Mouse (Mus musculus): Measurements from ENCODE around the gene Henmt1. TPM values are rescaled to one million over a fixed set of nuclear protein-coding genes. Genes with fewer than 3 reads are reported as not detected.

The Henmt1 gene
- 0.40 and 0.70 TPM in 2 replicates for polyA plus RNA-seq (2014; fragmentation: Nextera tagmentation; extraction: Ambion mirVana)

DNA sequence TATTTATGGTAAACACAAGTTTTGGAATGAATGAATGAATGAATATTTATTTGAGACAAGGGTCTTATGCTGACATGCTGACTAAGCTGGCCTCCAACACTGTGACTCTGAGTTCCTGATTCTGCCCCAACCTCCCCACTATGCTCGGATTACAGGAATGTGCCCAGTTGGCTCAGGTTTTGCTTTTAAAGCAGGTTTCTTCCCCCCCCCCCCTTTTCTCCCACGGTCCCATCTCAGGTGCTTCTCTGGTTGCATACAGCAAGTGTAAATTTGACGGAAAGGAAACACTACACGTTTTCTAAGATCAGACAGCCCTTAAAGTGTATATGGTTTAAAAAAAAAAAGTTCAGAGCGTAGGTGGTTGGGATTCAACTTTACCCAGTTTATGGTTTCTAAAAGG, at the start of gene Henmt1:
Gene Henmt1 (plus strand): TSS at position 301 of the 400 bp plus-strand sequence.
- no peaks in the 10 kb centered on the region for H3K4me1 ChIP-seq (replicated peaks; ENCODE audit: control insufficient read depth, insufficient read depth, low read length)
- ATAC-seq (replicated peaks; ENCODE audit: low FRiP score, low TSS enrichment, low read depth): no peak
- no peak within 1 kb of the TSS for H3K9ac ChIP-seq (ENCODE audit: low read length)
- 87% methylated on average over 5 of the region's 5 CpGs for whole genome bisulfite sequencing
- H3K4me3 ChIP-seq (ENCODE audit: low read depth, low read length): peak within 1 kb of the TSS; percentile 19
- no peaks in the 10 kb centered on the region for H3K27me3 ChIP-seq (replicated peaks; ENCODE audit: control insufficient read depth, insufficient read depth, low read length)
- H3K4me2 ChIP-seq (ENCODE audit: low read length): peak within 1 kb of the TSS; percentile 59
- H3K9me3 ChIP-seq (ENCODE audit: control insufficient read depth, low read length): no peaks in the 10 kb centered on the region
- H3K36me3 ChIP-seq (ENCODE audit: control insufficient read depth, insufficient read depth, low read length): no peaks in the 10 kb centered on the region
- no peak for DNase-seq (ENCODE audit: low spot score)
- no peak within 1 kb of the TSS for H3K27ac ChIP-seq (ENCODE audit: low read depth)

DNA sequence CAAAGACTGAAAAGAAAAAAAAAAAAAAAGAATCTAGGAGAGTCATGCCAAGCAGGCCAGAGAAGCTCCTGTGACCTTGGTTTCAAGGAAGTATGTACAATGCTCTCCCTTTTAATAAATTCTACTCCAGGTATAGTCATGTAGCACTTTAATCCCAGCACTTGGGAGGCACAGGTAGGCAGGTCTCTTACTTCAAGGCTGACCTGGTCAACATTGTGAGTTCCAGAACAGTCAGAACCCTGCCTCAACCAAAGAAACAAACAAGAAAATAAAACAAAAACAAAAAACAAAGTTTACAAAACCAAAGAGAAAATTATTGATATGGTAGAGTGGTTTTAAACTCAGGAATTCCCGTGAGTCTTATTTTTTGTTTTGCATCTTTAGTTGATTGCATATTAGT, 49.8 kb upstream of the Henmt1 start, which contains the start of gene Fndc7:
Gene Fndc7 (minus strand): TSS at position 101 of the 400 bp plus-strand sequence.
- peaks cover 23% of the 10 kb centered on the region for H3K4me1 ChIP-seq (replicated peaks; ENCODE audit: control insufficient read depth, insufficient read depth, low read length)
- H3K36me3 ChIP-seq (ENCODE audit: control insufficient read depth, insufficient read depth, low read length): no peaks in the 10 kb centered on the region
- H3K9ac ChIP-seq (ENCODE audit: low read length): no peak within 1 kb of the TSS
- no peak for DNase-seq (ENCODE audit: low spot score)
- H3K9me3 ChIP-seq (ENCODE audit: control insufficient read depth, low read length): no peaks in the 10 kb centered on the region
- no peak within 1 kb of the TSS for H3K27ac ChIP-seq (ENCODE audit: low read depth)
- H3K4me3 ChIP-seq (ENCODE audit: low read depth, low read length): no peak within 1 kb of the TSS
- 92% methylated on average over 1 of the region's 1 CpGs for WGBS
- no peak for ATAC-seq (replicated peaks; ENCODE audit: low FRiP score, low TSS enrichment, low read depth)
- no peak within 1 kb of the TSS for H3K4me2 ChIP-seq (ENCODE audit: low read length)
- H3K27me3 ChIP-seq (replicated peaks; ENCODE audit: control insufficient read depth, insufficient read depth, low read length): no peaks in the 10 kb centered on the region

DNA sequence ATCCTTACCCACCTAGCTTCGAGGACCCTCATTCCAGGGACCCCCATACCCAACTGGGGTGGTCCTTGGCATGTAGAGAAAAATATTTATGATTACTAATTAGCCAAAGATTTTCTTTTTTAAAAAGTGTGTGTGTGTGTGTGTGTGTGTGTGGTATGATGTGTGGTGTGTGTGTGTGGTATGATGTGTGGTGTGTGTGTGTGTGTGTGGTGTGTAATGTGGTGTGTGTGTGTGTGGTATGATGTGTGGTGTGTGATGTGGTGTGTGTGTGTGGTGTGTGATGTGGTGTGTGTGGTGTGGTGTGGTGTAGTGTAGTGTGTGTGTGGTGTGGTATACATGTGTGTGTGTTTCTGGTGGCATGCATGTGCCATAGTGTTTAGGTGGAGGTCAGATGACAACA, 47.6 kb upstream of the Henmt1 start:
- no peaks in the 10 kb centered on the region for H3K27me3 ChIP-seq (replicated peaks; ENCODE audit: control insufficient read depth, insufficient read depth, low read length)
- H3K9ac ChIP-seq (ENCODE audit: low read length): no peak overlapping the region
- H3K4me2 ChIP-seq (ENCODE audit: low read length): no peak overlapping the region
- H3K36me3 ChIP-seq (ENCODE audit: control insufficient read depth, insufficient read depth, low read length): no peaks in the 10 kb centered on the region
- ATAC-seq (replicated peaks; ENCODE audit: low FRiP score, low TSS enrichment, low read depth) (no peak; the same call in 1 of the 2 replicates), DNase-seq (ENCODE audit: low spot score) (no peak)
- H3K27ac ChIP-seq (ENCODE audit: low read depth): no peak overlapping the region
- 72% methylated on average over 1 of the region's 1 CpGs for WGBS
- no peak overlapping the region for H3K4me3 ChIP-seq (ENCODE audit: low read depth, low read length)
- H3K4me1 ChIP-seq (replicated peaks; ENCODE audit: control insufficient read depth, insufficient read depth, low read length): peaks cover 5% of the 10 kb centered on the region
- H3K9me3 ChIP-seq (ENCODE audit: control insufficient read depth, low read length): no peaks in the 10 kb centered on the region

DNA sequence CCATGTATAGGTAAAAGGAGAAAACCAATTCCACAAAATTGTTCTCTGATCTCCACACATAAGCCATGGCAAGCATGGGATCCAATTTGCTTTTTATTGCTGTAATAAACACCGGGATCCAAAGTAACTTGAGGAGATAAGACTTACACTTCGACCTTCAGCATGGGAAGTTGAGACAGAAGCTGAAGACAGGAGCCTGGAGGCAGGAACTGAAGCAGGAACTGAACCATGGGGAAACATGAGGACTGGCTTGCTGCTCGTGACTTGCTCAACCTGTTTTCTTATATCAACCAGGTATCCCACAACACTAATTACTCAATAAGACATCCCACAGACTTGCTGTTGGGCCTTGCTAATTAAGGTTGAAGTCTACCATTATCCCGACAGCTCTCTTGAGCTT, 46.8 kb upstream of the Henmt1 start:
- H3K36me3 ChIP-seq (ENCODE audit: control insufficient read depth, insufficient read depth, low read length): no peaks in the 10 kb centered on the region
- WGBS: 59% methylated on average over 4 of the region's 4 CpGs
- ATAC-seq (replicated peaks; ENCODE audit: low FRiP score, low TSS enrichment, low read depth) (no peak; the same call in 1 of the 2 replicates), DNase-seq (ENCODE audit: low spot score) (no peak)
- no peak overlapping the region for H3K27ac ChIP-seq (ENCODE audit: low read depth)
- no peak overlapping the region for H3K4me2 ChIP-seq (ENCODE audit: low read length)
- H3K4me1 ChIP-seq (replicated peaks; ENCODE audit: control insufficient read depth, insufficient read depth, low read length): no peaks in the 10 kb centered on the region
- H3K4me3 ChIP-seq (ENCODE audit: low read depth, low read length): no peak overlapping the region
- H3K9me3 ChIP-seq (ENCODE audit: control insufficient read depth, low read length): no peaks in the 10 kb centered on the region
- H3K27me3 ChIP-seq (replicated peaks; ENCODE audit: control insufficient read depth, insufficient read depth, low read length): no peaks in the 10 kb centered on the region
- no peak overlapping the region for H3K9ac ChIP-seq (ENCODE audit: low read length)

DNA sequence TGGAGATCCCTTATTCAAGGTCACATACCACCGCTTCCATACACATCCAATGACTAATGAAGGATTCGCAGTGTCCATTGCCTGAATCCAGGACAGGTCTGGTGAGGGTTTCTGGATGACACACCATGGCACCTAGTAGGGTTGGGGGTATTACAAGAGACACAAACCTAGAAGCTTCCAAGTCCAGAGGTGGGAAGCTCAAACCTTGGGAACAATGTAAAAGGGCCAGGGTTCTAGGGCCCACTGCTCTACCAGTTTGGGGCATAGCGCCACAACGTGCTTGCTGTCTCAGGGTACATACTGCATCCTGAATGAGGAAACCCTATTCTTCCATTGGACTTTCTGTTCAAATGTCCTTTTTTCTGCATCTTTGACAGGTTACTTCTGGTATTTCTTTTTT, 41.0 kb upstream of the Henmt1 start:
- no peaks in the 10 kb centered on the region for H3K27me3 ChIP-seq (replicated peaks; ENCODE audit: control insufficient read depth, insufficient read depth, low read length)
- DNase-seq (ENCODE audit: low spot score): no peak
- peaks cover 25% of the 10 kb centered on the region for H3K36me3 ChIP-seq (ENCODE audit: control insufficient read depth, insufficient read depth, low read length)
- H3K27ac ChIP-seq (ENCODE audit: low read depth): no peak overlapping the region
- H3K4me2 ChIP-seq (ENCODE audit: low read length): no peak overlapping the region
- no peak overlapping the region for H3K9ac ChIP-seq (ENCODE audit: low read length)
- H3K4me3 ChIP-seq (ENCODE audit: low read depth, low read length): no peak overlapping the region
- 94% methylated on average over 4 of the region's 4 CpGs for WGBS
- no peak for ATAC-seq (replicated peaks; ENCODE audit: low FRiP score, low TSS enrichment, low read depth)
- H3K4me1 ChIP-seq (replicated peaks; ENCODE audit: control insufficient read depth, insufficient read depth, low read length): no peaks in the 10 kb centered on the region
- no peaks in the 10 kb centered on the region for H3K9me3 ChIP-seq (ENCODE audit: control insufficient read depth, low read length)

DNA sequence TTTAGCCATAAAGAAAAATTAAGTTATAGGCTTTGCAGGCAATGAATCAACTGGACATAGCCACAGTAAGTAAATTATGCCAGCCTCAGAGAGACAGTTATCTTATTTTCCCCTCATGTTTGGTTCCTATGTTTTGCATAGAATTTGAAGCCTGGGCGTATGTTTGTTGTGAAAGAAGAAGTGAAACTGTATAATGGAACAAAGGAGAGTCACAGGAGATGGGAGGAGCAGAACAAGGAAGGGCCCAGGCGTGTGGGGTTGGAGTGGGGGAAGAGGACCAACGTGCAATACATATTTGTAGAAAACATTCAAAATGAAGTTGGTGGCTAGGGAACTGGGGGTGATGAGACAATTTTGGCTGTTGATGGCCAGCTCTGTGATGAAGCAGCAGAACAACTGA, 39.5 kb upstream of the Henmt1 start:
- H3K27me3 ChIP-seq (replicated peaks; ENCODE audit: control insufficient read depth, insufficient read depth, low read length): no peaks in the 10 kb centered on the region
- H3K4me2 ChIP-seq (ENCODE audit: low read length): no peak overlapping the region
- peaks cover 40% of the 10 kb centered on the region for H3K36me3 ChIP-seq (ENCODE audit: control insufficient read depth, insufficient read depth, low read length)
- DNase-seq (ENCODE audit: low spot score) (no peak), ATAC-seq (replicated peaks; ENCODE audit: low FRiP score, low TSS enrichment, low read depth) (no peak)
- no peak overlapping the region for H3K27ac ChIP-seq (ENCODE audit: low read depth)
- WGBS: 86% methylated on average over 3 of the region's 3 CpGs
- no peak overlapping the region for H3K4me3 ChIP-seq (ENCODE audit: low read depth, low read length)
- H3K4me1 ChIP-seq (replicated peaks; ENCODE audit: control insufficient read depth, insufficient read depth, low read length): no peaks in the 10 kb centered on the region
- H3K9ac ChIP-seq (ENCODE audit: low read length): no peak overlapping the region
- no peaks in the 10 kb centered on the region for H3K9me3 ChIP-seq (ENCODE audit: control insufficient read depth, low read length)

DNA sequence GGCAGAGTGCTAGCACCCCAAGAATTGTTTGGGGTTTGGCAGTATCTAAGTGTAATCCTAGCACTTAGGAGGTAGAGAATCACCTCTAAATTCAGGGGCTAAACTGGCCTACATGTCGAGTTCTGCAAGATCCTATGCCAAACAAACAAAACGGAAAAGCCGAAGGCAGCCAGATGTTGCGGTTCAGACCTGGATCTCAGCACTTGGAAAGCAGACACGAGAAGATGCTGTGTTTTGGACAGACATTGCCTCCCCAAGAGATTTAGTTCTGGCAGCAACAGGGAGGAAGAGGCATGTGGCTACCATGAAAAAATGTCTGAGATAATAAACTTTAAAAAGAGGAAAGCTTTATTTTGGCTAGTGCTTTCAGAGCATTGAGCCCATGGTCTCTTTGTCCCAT, 39.0 kb upstream of the Henmt1 start:
- Histone ChIP-seq H3K4me3 (ENCODE audit: low read depth, low read length) (no peak overlapping the region), H3K9me3 (ENCODE audit: control insufficient read depth, low read length) (no peaks in the 10 kb centered on the region), H3K27ac (ENCODE audit: low read depth) (no peak overlapping the region), H3K27me3 (replicated peaks; ENCODE audit: control insufficient read depth, insufficient read depth, low read length) (no peaks in the 10 kb centered on the region), H3K4me2 (ENCODE audit: low read length) (no peak overlapping the region), H3K4me1 (replicated peaks; ENCODE audit: control insufficient read depth, insufficient read depth, low read length) (no peaks in the 10 kb centered on the region), H3K9ac (ENCODE audit: low read length) (no peak overlapping the region), H3K36me3 (ENCODE audit: control insufficient read depth, insufficient read depth, low read length) (peaks cover 46% of the 10 kb centered on the region)
- 0 out of 2 replicates have a peak, but pooled peaks have one; percentile 14 for ATAC-seq (replicated peaks; ENCODE audit: low FRiP score, low TSS enrichment, low read depth)
- DNase-seq (ENCODE audit: low spot score): no peak
- 80% methylated on average over 5 of the region's 5 CpGs for WGBS

DNA sequence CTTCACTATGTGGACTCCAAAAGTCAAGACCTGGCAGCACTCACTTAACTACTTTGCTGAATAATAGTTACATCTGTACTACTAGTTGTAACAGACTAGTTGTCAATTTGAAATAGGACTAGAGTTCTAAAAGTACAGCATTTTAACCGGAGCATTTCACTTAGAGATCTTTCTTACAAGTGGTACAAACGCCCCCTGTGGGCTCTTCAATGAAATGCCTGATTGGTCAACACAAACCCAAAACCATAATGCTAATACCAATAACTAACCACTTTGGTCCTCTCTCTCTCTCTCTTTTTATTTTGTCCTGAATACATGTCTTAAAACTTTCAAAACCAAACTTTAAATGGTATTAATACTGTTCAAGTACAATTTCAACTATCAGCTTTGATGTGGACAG, 37.6 kb upstream of the Henmt1 start:
- peaks cover 59% of the 10 kb centered on the region for H3K36me3 ChIP-seq (ENCODE audit: control insufficient read depth, insufficient read depth, low read length)
- no peak for DNase-seq (ENCODE audit: low spot score)
- 55% methylated on average over 2 of the region's 2 CpGs for WGBS

DNA sequence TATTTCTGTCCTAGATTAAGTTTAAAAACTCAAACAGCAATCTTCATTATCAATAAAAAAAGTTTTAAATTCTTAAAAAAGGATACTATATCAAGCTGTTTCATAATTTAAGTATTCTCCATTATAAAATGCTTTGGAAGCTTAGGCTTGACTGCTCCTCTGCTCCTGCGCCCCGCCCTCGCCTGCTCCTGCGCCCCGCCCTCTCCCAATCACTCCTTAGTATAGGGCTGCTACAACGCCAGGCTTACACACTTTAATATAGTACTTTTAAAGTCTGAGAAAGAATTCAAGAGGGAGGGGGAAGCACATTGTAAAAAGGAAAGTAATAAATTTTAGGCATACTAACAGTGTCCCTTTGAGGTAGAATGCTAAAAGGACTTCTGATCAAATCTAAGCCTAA, 36.7 kb upstream of the Henmt1 start:
- peaks cover 68% of the 10 kb centered on the region for H3K36me3 ChIP-seq (ENCODE audit: control insufficient read depth, insufficient read depth, low read length)
- no peak for ATAC-seq (replicated peaks; ENCODE audit: low FRiP score, low TSS enrichment, low read depth)
- H3K4me3 ChIP-seq (ENCODE audit: low read depth, low read length): no peak overlapping the region
- H3K4me1 ChIP-seq (replicated peaks; ENCODE audit: control insufficient read depth, insufficient read depth, low read length): no peaks in the 10 kb centered on the region
- H3K27ac ChIP-seq (ENCODE audit: low read depth): no peak overlapping the region
- no peak for DNase-seq (ENCODE audit: low spot score)
- no peaks in the 10 kb centered on the region for H3K27me3 ChIP-seq (replicated peaks; ENCODE audit: control insufficient read depth, insufficient read depth, low read length)
- no peak overlapping the region for H3K9ac ChIP-seq (ENCODE audit: low read length)
- H3K4me2 ChIP-seq (ENCODE audit: low read length): no peak overlapping the region
- WGBS: 92% methylated on average over 6 of the region's 6 CpGs
- no peaks in the 10 kb centered on the region for H3K9me3 ChIP-seq (ENCODE audit: control insufficient read depth, low read length)

More for the DNA sequence above, 37.6 kb upstream of the Henmt1 start:
- no peak overlapping the region for H3K4me2 ChIP-seq (ENCODE audit: low read length)
- no peaks in the 10 kb centered on the region for H3K27me3 ChIP-seq (replicated peaks; ENCODE audit: control insufficient read depth, insufficient read depth, low read length)
- H3K4me1 ChIP-seq (replicated peaks; ENCODE audit: control insufficient read depth, insufficient read depth, low read length): no peaks in the 10 kb centered on the region
- ATAC-seq (replicated peaks; ENCODE audit: low FRiP score, low TSS enrichment, low read depth): no peak
- H3K4me3 ChIP-seq (ENCODE audit: low read depth, low read length): no peak overlapping the region
- H3K9ac ChIP-seq (ENCODE audit: low read length): no peak overlapping the region
- H3K9me3 ChIP-seq (ENCODE audit: control insufficient read depth, low read length): no peaks in the 10 kb centered on the region
- no peak overlapping the region for H3K27ac ChIP-seq (ENCODE audit: low read depth)

Measured in intestine, embryonic 14.5 days (tissue).